Mouse (Mus musculus) midbrain, postnatal 0 days (tissue): Measurements from ENCODE around the gene Emc3. TPM values are rescaled to one million over a fixed set of nuclear protein-coding genes. Genes with fewer than 3 reads are reported as not detected.

Source experiments
- ATAC-seq: fragments of 200-750 bp; cut with Nextera tagmentation; 2 replicates; pipeline ENCODE4 v1.8.0; 2017; ENCODE audit warnings: moderate number of reproducible peaks, mild to moderate bottlenecking, moderate TSS enrichment, moderate library complexity; ENCODE audit not compliant: low FRiP score
- DNase-seq: peaks from one replicate; pipeline ENCODE4 v3.0.0-alpha.2; 2015; ENCODE audit warnings: low spot score
- H3K27ac ChIP-seq: fragments of 300-500 bp; sonication (generic); 2 replicates; pipeline ENCODE4 v1.5.1; 2014; ENCODE audit warnings: low read depth, mild to moderate bottlenecking, low read length, mixed read lengths
- H3K27me3 ChIP-seq: fragments of 300-500 bp; sonication (generic); 2 replicates; pipeline ENCODE4 v1.6.1; 2014; ENCODE audit warnings: low read length, control low read depth, mixed read lengths; ENCODE audit not compliant: insufficient read depth
- H3K36me3 ChIP-seq: fragments of 300-500 bp; sonication (generic); 2 replicates; pipeline ENCODE4 v1.6.1; 2014; ENCODE audit warnings: low read length, control low read depth, mixed read lengths; ENCODE audit not compliant: insufficient read depth
- H3K4me1 ChIP-seq: fragments of 300-500 bp; sonication (generic); 2 replicates; pipeline ENCODE4 v1.6.1; 2014; ENCODE audit warnings: mild to moderate bottlenecking, control low read depth, antibody characterized with exemption, low read length, mixed read lengths; ENCODE audit not compliant: insufficient read depth
- H3K4me2 ChIP-seq: fragments of 300-500 bp; sonication (generic); 2 replicates; pipeline ENCODE4 v1.6.1; 2014; ENCODE audit warnings: low read depth, mild to moderate bottlenecking, low read length, mixed read lengths; ENCODE audit not compliant: poor library complexity, severe bottlenecking
- H3K4me3 ChIP-seq: fragments of 300-500 bp; sonication (generic); 2 replicates; pipeline ENCODE4 v1.5.1; 2014; ENCODE audit warnings: low read depth, mild to moderate bottlenecking, low read length, moderate library complexity
- H3K9ac ChIP-seq: fragments of 300-500 bp; sonication (generic); replicated peaks from 2 replicates; pipeline ENCODE4 v1.6.1; 2014; ENCODE audit warnings: mild to moderate bottlenecking, low read length, moderate library complexity, mixed read lengths; ENCODE audit not compliant: poor library complexity, severe bottlenecking
- H3K9me3 ChIP-seq: fragments of 300-500 bp; sonication (generic); 2 replicates; pipeline ENCODE4 v1.6.1; 2016; ENCODE audit warnings: low read length, control low read depth
- CTCF ChIP-seq: IDR thresholded peaks from 2 replicates; pipeline ENCODE4 v1.5.1; 2016; ENCODE audit warnings: antibody characterized with exemption, mild to moderate bottlenecking
- whole genome bisulfite sequencing: fragments of 180-500 bp; shearing (Covaris S2); extraction: QIAGEN DNeasy Blood & Tissue Kit; methylation state at CpG from one replicate; pipeline ENCODE4 v1.1.7; 2014; 5-methylcytosine and 5-hydroxymethylcytosine counted together
- polyA plus RNA-seq: library from polyadenylated mRNA; unstranded; fragments of >200 nt; fragmentation: Nextera tagmentation; extraction: Ambion mirVana; gene quantifications from 2 replicates; pipeline ENCODE4 v1.2.1, GENCODE M21; 2015
- total RNA-seq: library from RNA; depleted of rRNA; stranded (reverse); fragments of >200 nt; gene quantifications from 2 replicates; pipeline ENCODE4 v1.2.3, GENCODE M21; 2014

The Emc3 gene
- total and polyA plus RNA-seq, 2 experiments from 2014 or later, result 71.9 to 111 TPM

DNA sequence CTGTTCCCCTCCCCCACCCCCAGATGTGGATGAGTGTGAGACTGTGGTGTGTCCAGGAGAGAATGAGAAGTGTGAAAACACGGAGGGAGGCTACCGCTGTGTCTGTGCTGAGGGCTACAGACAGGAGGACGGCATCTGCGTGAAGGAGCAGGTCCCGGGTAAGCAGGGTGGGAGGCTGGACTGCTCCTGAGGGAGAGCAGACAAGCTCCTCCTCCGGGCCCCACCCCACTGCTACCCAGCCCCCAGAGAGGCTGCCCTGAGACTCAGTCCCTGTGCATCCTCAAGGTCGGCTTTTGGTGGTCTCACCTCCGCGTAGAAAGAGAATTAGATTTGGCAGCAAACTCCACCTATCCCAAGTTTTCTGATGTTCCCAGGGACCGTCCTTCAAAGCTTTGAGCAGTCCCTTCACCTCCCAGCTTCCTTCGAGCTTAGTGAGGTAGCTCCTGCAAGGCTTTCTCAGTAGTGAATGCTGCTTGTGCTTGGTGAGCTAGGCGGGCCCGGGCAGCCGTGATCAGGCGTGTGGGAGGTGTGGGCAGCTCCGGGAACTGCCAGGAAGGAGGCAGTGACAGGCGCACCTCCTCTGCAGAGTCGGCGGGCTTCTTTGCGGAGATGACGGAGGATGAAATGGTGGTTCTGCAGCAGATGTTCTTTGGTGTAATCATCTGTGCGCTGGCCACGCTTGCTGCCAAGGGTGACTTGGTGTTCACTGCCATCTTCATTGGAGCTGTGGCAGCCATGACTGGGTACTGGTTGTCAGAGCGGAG lies 39.2 kb downstream of the Emc3 start:
- peaks cover 43% of the 10 kb centered on the region for H3K36me3 ChIP-seq
- no peak overlapping the region for H3K9ac ChIP-seq
- no peaks in the 10 kb centered on the region for H3K9me3 ChIP-seq
- no peaks in the 10 kb centered on the region for H3K27me3 ChIP-seq
- WGBS, result 78% methylated on average over 24 of the region's 24 CpGs
- no peak overlapping the region for H3K4me2 ChIP-seq
- no peak overlapping the region for H3K4me3 ChIP-seq
- H3K4me1 ChIP-seq, result no peaks in the 10 kb centered on the region
- ATAC-seq (no peak), DNase-seq (no peak)
- H3K27ac ChIP-seq, result no peak overlapping the region
- no peak for TF ChIP-seq CTCF

DNA sequence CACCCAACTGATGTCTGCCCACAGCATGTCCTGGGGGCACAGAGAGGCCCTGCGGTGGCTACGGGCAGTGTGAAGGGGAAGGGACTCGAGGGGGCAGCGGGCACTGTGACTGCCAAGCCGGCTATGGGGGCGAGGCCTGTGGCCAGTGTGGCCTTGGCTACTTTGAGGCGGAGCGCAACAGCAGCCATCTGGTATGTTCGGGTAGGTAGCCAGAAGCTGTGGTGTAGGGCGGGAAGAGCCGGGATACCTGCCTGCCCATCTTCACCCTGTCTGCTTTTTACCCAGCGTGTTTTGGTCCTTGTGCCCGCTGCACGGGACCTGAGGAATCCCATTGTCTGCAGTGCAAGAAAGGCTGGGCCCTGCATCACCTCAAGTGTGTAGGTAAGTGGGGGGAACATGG lies 42.0 kb downstream of the Emc3 start:
- peaks cover 36% of the 10 kb centered on the region for H3K36me3 ChIP-seq
- WGBS, result 96% methylated on average over 14 of the region's 14 CpGs

DNA sequence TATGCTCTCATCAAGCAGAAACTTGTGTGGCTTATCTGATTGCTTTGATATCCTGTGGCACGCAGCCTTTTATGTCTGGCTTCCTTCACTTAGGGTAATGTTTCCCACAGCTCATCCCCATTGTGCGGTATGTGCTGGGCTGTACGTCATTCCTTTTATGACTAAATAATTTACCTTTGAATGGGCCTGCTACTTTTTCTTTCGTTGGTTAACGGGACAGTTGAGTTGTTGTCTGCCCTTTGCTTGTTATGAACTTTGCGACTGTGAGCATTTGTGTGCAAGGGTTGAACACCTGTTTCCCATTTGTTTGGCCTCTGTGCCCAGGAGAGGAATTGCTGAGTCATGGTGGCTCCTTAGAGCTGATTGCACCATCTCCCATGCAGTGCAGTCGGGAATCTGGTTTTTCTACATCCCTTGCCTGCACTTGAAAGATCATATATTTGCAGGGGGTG lies 44.3 kb downstream of the Emc3 start:
- no peak for TF ChIP-seq CTCF
- WGBS, result 58% methylated on average over 7 of the region's 7 CpGs
- H3K36me3 ChIP-seq, result peaks cover 35% of the 10 kb centered on the region

More for the DNA sequence above, 42.0 kb downstream of the Emc3 start:
- no peaks in the 10 kb centered on the region for H3K27me3 ChIP-seq
- DNase-seq (no peak), ATAC-seq (no peak)
- H3K27ac ChIP-seq, result no peak overlapping the region
- TF ChIP-seq CTCF, result no peak
- H3K4me2 ChIP-seq, result no peak overlapping the region
- H3K9me3 ChIP-seq, result no peaks in the 10 kb centered on the region
- H3K9ac ChIP-seq, result no peak overlapping the region
- peaks cover 5% of the 10 kb centered on the region; the same call in 1 of the 2 replicates for H3K4me1 ChIP-seq
- H3K4me3 ChIP-seq, result no peak overlapping the region

DNA sequence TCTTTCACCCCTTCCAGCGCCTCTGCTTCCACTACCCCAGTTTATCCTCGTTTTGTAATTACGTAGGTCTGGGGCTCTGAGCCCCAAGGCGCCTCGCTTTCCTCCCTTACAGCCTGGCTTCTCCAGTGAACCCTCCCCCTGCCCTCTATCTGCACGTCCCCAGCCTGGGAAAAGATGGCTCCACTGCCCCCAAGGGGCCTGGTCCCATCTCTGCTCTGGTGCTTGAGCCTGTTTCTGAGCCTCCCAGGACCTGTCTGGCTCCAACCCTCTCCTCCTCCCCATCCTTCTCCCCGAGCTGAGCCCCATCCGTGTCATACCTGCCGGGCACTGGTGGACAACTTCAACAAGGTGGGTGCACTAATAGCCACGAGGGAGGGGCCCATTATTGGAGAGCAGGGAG lies 47.7 kb downstream of the Emc3 start:
- TF ChIP-seq CTCF, result peak; percentile 49
- H3K36me3 ChIP-seq, result peaks cover 15% of the 10 kb centered on the region
- WGBS, result 7% methylated on average over 10 of the region's 10 CpGs

More for the DNA sequence above, 44.3 kb downstream of the Emc3 start:
- Histone ChIP-seq H3K4me3 (no peak overlapping the region), H3K9ac (no peak overlapping the region), H3K4me1 (peaks cover 10% of the 10 kb centered on the region; the same call in 1 of the 2 replicates), H3K4me2 (no peak overlapping the region), H3K9me3 (no peaks in the 10 kb centered on the region), H3K27me3 (no peaks in the 10 kb centered on the region), H3K27ac (no peak overlapping the region)
- ATAC-seq (no peak), DNase-seq (no peak)

DNA sequence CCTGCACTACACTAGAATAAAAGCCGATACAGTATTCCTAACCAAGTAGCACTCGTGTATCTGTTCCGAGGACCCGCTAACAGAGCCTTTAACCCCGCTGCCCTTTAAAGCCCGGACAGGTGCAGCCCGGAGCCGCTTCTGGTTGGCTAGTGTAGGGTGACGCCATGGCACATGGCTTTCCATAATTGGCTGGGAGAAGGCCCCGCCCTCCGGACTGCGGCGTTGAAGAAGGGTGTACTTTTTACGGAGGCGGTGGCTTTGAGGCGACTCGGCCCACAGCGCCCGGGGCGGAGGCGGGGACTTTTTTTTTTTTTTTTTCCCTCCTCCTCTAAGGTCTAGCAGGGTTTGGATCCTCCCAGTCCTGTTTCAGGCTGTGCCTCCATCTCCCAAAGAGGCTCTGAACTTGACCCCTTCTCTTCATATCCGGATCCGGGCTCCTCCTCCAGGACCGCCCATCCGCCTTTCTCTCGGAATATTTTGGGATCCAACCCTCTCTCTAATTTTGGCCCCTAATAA lies 48.3 kb downstream of the Emc3 start, which contains the start of gene Creld1:
TSS of gene Creld1 (plus strand) at position 198 of the 516 bp plus-strand sequence.
- peak; percentile 97 for DNase-seq
- under 1% methylated on average over 26 of the region's 26 CpGs for WGBS
- peaks cover 10% of the 10 kb centered on the region; the same call in 1 of the 2 replicates for H3K4me1 ChIP-seq
- peak within 1 kb of the TSS; percentile 91 for H3K27ac ChIP-seq
- no peaks in the 10 kb centered on the region for H3K9me3 ChIP-seq
- peak within 1 kb of the TSS; percentile 63 for H3K4me3 ChIP-seq
- peaks cover 9% of the 10 kb centered on the region for H3K36me3 ChIP-seq
- H3K27me3 ChIP-seq, result no peaks in the 10 kb centered on the region
- H3K4me2 ChIP-seq, result peak within 1 kb of the TSS; percentile 89
- H3K9ac ChIP-seq, result peak within 1 kb of the TSS; percentile 89
- ATAC-seq, result peak; percentile 96
- TF ChIP-seq CTCF, result no peak

More for the DNA sequence above, 47.7 kb downstream of the Emc3 start:
- peak overlapping the region; percentile 89 for H3K9ac ChIP-seq
- H3K27me3 ChIP-seq, result no peaks in the 10 kb centered on the region
- H3K9me3 ChIP-seq, result no peaks in the 10 kb centered on the region
- H3K4me1 ChIP-seq, result peaks cover 10% of the 10 kb centered on the region; the same call in 1 of the 2 replicates
- H3K4me3 ChIP-seq, result peak overlapping the region; percentile 63
- peak overlapping the region; percentile 91 for H3K27ac ChIP-seq
- H3K4me2 ChIP-seq, result peak overlapping the region; percentile 89
- ATAC-seq (peak; percentile 45), DNase-seq (peak; percentile 54)
